Mouse (Mus musculus): ENCODE data around the gene Pola1. TPM values are rescaled to one million over a fixed set of nuclear protein-coding genes. Genes with fewer than 3 reads are reported as not detected.

The Pola1 gene
- polyA plus RNA-seq (2016; fragmentation: Nextera tagmentation; extraction: Ambion mirVana), result 14.8 and 16.1 TPM in 2 replicates

- DNase-seq (ENCODE audit: low spot score), result peak; percentile 92
- Histone ChIP-seq H3K27me3 (ENCODE audit: insufficient read depth, poor library complexity, severe bottlenecking) (no peaks in the 10 kb centered on the region), H3K4me1 (no peaks in the 10 kb centered on the region), H3K36me3 (no peaks in the 10 kb centered on the region), H3K4me3 (peak within 1 kb of the TSS; percentile 63), H3K9me3 (no peaks in the 10 kb centered on the region), H3K27ac (peak within 1 kb of the TSS; percentile 78)
- WGBS, result 17% methylated on average over 53 of the region's 53 CpGs
Measured at GRCm38 (mm10) chrX:93631657-93632449, at the start of gene Pola1. Gene Pola1, minus strand, starts transcription at chrX:93632155.

GRCm38 (mm10) chrX:93676228-93676627 lies 44.3 kb upstream of the Pola1 start:
- WGBS, result 60% methylated on average over 2 of the region's 2 CpGs

GRCm38 (mm10) chrX:93674836-93675795 lies 43.2 kb upstream of the Pola1 start:
- no peaks in the 10 kb centered on the region for H3K36me3 ChIP-seq
- 13% methylated on average over 19 of the region's 19 CpGs for WGBS
- no peaks in the 10 kb centered on the region for H3K9me3 ChIP-seq
- DNase-seq (ENCODE audit: low spot score), result peak; percentile 93
- peaks cover 6% of the 10 kb centered on the region; the same call in 1 of the 2 replicates for H3K27me3 ChIP-seq (ENCODE audit: insufficient read depth, poor library complexity, severe bottlenecking)
- no peaks in the 10 kb centered on the region for H3K4me1 ChIP-seq
- peak overlapping the region; percentile 49 for H3K4me3 ChIP-seq
- H3K27ac ChIP-seq, result peak overlapping the region; percentile 80

More at GRCm38 (mm10) chrX:93676228-93676627, 44.3 kb upstream of the Pola1 start:
- Histone ChIP-seq H3K36me3 (no peaks in the 10 kb centered on the region), H3K27me3 (ENCODE audit: insufficient read depth, poor library complexity, severe bottlenecking) (peaks cover 6% of the 10 kb centered on the region; the same call in 1 of the 2 replicates), H3K4me1 (no peaks in the 10 kb centered on the region), H3K9me3 (no peaks in the 10 kb centered on the region), H3K27ac (no peak overlapping the region), H3K4me3 (no peak overlapping the region)
- no peak for DNase-seq (ENCODE audit: low spot score)

DNA sequence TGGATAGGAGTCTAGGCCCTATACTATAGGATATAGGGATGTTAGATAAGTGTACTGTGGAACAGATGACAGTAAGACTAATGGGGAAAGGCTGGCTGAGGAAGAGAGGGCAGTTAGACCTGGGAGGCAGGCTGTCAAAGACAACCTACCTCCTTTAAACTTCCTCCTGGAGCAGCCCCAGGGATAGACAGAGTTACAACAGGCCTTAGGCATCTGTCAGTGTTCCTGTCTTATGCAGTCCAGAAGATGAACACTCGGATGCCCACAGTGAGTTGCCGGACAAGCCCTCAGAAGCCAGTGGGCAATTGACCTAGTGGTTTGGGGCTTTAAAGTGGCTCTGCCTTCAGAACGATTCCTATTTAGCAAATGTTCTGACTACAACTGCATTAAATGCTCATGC lies 42.5 kb upstream of the Pola1 start:
- DNase-seq (ENCODE audit: low spot score), result no peak
- Histone ChIP-seq H3K27me3 (ENCODE audit: insufficient read depth, poor library complexity, severe bottlenecking) (peaks cover 6% of the 10 kb centered on the region; the same call in 1 of the 2 replicates), H3K9me3 (no peaks in the 10 kb centered on the region), H3K4me3 (peak overlapping the region; percentile 49; the same call in 1 of the 2 replicates), H3K27ac (no peak overlapping the region), H3K36me3 (no peaks in the 10 kb centered on the region), H3K4me1 (no peaks in the 10 kb centered on the region)
- 32% methylated on average over 3 of the region's 3 CpGs for WGBS

- 46% methylated on average over 4 of the region's 4 CpGs for whole genome bisulfite sequencing
- no peaks in the 10 kb centered on the region for H3K4me1 ChIP-seq
- no peak overlapping the region for H3K4me3 ChIP-seq
- H3K9me3 ChIP-seq, result no peaks in the 10 kb centered on the region
- H3K36me3 ChIP-seq, result no peaks in the 10 kb centered on the region
- no peak overlapping the region for H3K27ac ChIP-seq
- no peak for DNase-seq (ENCODE audit: low spot score)
- H3K27me3 ChIP-seq (ENCODE audit: insufficient read depth, poor library complexity, severe bottlenecking), result no peaks in the 10 kb centered on the region
Measured at GRCm38 (mm10) chrX:93664787-93665186, 32.8 kb upstream of the Pola1 start.

DNA sequence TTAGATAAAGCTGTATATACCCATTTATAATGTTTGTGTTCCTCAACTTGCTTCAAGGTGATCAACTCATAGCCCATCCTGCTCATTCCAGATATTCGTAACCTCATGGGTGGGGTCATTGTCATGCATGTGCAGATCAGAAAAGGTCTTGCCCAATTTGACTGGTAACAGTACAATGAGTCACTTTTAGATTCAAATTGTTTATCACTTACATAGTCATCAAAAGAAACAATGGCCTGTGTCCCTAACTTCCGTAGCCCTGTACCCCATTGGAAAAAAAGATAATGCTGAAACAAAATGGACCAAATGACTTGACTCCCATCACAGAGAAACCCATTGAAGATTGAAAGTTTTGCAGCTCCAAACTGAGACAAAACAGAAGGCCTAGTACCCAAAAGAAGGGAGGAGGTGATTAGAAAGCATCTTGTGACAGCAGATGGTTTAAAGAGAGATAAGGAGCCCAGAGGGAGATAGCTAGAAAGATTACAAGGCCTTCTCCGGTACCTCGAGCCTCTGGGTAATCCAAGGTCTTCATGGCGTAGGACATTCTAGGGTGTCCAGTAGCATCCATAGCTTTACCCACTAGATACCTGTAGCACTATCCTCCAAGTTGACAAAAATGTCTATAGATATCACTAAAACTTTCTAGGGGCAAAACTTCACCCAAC lies 32.1 kb upstream of the Pola1 start:
- no peak overlapping the region for H3K4me3 ChIP-seq
- WGBS, result 68% methylated on average over 5 of the region's 5 CpGs
- H3K9me3 ChIP-seq, result no peaks in the 10 kb centered on the region
- H3K4me1 ChIP-seq, result no peaks in the 10 kb centered on the region
- no peak overlapping the region for H3K27ac ChIP-seq
- no peaks in the 10 kb centered on the region for H3K36me3 ChIP-seq
- no peaks in the 10 kb centered on the region for H3K27me3 ChIP-seq (ENCODE audit: insufficient read depth, poor library complexity, severe bottlenecking)
- no peak for DNase-seq (ENCODE audit: low spot score)

GRCm38 (mm10) chrX:93655153-93655552 lies 23.2 kb upstream of the Pola1 start:
- no peak for DNase-seq (ENCODE audit: low spot score)
- Histone ChIP-seq H3K4me1 (no peaks in the 10 kb centered on the region), H3K36me3 (no peaks in the 10 kb centered on the region), H3K4me3 (no peak overlapping the region), H3K9me3 (no peaks in the 10 kb centered on the region), H3K27ac (no peak overlapping the region), H3K27me3 (ENCODE audit: insufficient read depth, poor library complexity, severe bottlenecking) (no peaks in the 10 kb centered on the region)
- 78% methylated on average over 5 of the region's 5 CpGs for WGBS

- DNase-seq (ENCODE audit: low spot score), result no peak
- H3K27me3 ChIP-seq (ENCODE audit: insufficient read depth, poor library complexity, severe bottlenecking), result no peaks in the 10 kb centered on the region
- H3K4me3 ChIP-seq, result no peak within 1 kb of the TSS
- no peaks in the 10 kb centered on the region for H3K36me3 ChIP-seq
- H3K4me1 ChIP-seq, result no peaks in the 10 kb centered on the region
- H3K9me3 ChIP-seq, result no peaks in the 10 kb centered on the region
- H3K27ac ChIP-seq, result no peak within 1 kb of the TSS
- WGBS, result 19% methylated on average over 3 of the region's 3 CpGs
Measured at GRCm38 (mm10) chrX:93654218-93655002, 22.5 kb upstream of the Pola1 start, which contains the start of gene Pcyt1b. Gene Pcyt1b, plus strand, starts transcription at chrX:93654863.

DNA sequence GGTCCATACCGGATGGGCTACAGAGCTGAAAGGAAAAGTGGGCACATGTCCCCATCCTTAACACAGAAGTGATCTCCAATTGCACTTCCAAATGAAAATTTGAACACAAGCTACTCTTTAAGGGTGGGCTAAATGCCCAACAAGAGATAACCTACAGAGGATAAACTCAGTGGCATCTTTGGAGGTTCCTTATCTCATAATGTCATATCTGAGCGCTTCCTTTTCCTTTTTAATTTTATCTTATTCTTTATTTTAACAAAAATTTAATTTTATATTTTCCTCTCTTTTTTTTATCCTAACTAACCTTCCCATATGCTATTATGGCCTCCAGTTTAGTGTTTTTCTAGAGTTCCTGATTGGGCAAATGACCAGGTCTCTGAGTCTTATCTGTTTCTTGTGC lies 18.8 kb upstream of the Pola1 start:
- Histone ChIP-seq H3K27ac (no peak overlapping the region), H3K9me3 (no peaks in the 10 kb centered on the region), H3K4me1 (no peaks in the 10 kb centered on the region), H3K4me3 (no peak overlapping the region), H3K27me3 (ENCODE audit: insufficient read depth, poor library complexity, severe bottlenecking) (no peaks in the 10 kb centered on the region), H3K36me3 (no peaks in the 10 kb centered on the region)
- no peak for DNase-seq (ENCODE audit: low spot score)
- WGBS, result 87% methylated on average over 2 of the region's 2 CpGs

GRCm38 (mm10) chrX:93644022-93644421 lies 12.1 kb upstream of the Pola1 start:
- Histone ChIP-seq H3K27me3 (ENCODE audit: insufficient read depth, poor library complexity, severe bottlenecking) (no peaks in the 10 kb centered on the region), H3K27ac (no peak overlapping the region), H3K36me3 (no peaks in the 10 kb centered on the region), H3K4me1 (no peaks in the 10 kb centered on the region), H3K9me3 (no peaks in the 10 kb centered on the region), H3K4me3 (no peak overlapping the region)
- no peak for DNase-seq (ENCODE audit: low spot score)

- WGBS, result 82% methylated on average over 3 of the region's 3 CpGs
- Histone ChIP-seq H3K27me3 (ENCODE audit: insufficient read depth, poor library complexity, severe bottlenecking) (no peaks in the 10 kb centered on the region), H3K27ac (no peak overlapping the region), H3K4me1 (no peaks in the 10 kb centered on the region), H3K9me3 (no peaks in the 10 kb centered on the region), H3K36me3 (no peaks in the 10 kb centered on the region), H3K4me3 (no peak overlapping the region)
- DNase-seq (ENCODE audit: low spot score), result no peak
Measured at GRCm38 (mm10) chrX:93643600-93643999, 11.6 kb upstream of the Pola1 start.

GRCm38 (mm10) chrX:93634861-93635375 lies 3.0 kb upstream of the Pola1 start:
- Histone ChIP-seq H3K4me1 (no peaks in the 10 kb centered on the region), H3K9me3 (no peaks in the 10 kb centered on the region), H3K27me3 (ENCODE audit: insufficient read depth, poor library complexity, severe bottlenecking) (no peaks in the 10 kb centered on the region), H3K4me3 (no peak overlapping the region), H3K27ac (no peak overlapping the region), H3K36me3 (no peaks in the 10 kb centered on the region)
- DNase-seq (ENCODE audit: low spot score), result no peak
- 79% methylated on average over 2 of the region's 2 CpGs for WGBS

Measured in heart, embryonic 10.5 days (tissue).